Mouse (Mus musculus): ENCODE measurements at regions not wholly inside any gene's neighbourhood (a gene's known extent, or its start where the extent isn't known, plus 50 kb on each side); places are given as distances from the start of the nearest gene placed in this dataset.

- TF ChIP-seq POLR2A (IDR thresholded peaks at IDR 0.05; ENCODE audit: low read depth, low read length): no peak
- no peak for TF ChIP-seq CTCF (conservative IDR thresholded peaks at IDR 0.05; ENCODE audit: insufficient read depth, insufficient read length, low read depth, low read length)
Observed at GRCm38 (mm10) chr5:105994218-105994617, 117.9 kb downstream of the Zfp326 start.

Measured in kidney, adult 2 months (tissue).